Mouse (Mus musculus) cortical plate, adult 2 months (tissue): Measurements from ENCODE around the gene Olfr148.

Experiments
- CTCF ChIP-seq: fragments of 200-500 bp; IDR thresholded peaks from 2 replicates; pipeline ENCODE4 v1.5.1; 2011; ENCODE audit warnings: mild to moderate bottlenecking, control low read depth, low read length; ENCODE audit not compliant: insufficient read depth; ENCODE audit errors: extremely low read depth
- POLR2A ChIP-seq: fragments of 200-500 bp; IDR thresholded peaks from 2 replicates; pipeline ENCODE4 v1.6.1; 2011; ENCODE audit warnings: mild to moderate bottlenecking, low read length, control low read depth; ENCODE audit not compliant: insufficient read depth; ENCODE audit errors: extremely low read depth

- TF ChIP-seq CTCF (no peak), POLR2A (no peak)
These were observed 44.4 kb downstream of the Olfr148 start for GRCm38 (mm10) chr9:39654756-39655396.
